Mouse (Mus musculus): Measurements from ENCODE around the gene Ier2.

Ier2 gene

DNA sequence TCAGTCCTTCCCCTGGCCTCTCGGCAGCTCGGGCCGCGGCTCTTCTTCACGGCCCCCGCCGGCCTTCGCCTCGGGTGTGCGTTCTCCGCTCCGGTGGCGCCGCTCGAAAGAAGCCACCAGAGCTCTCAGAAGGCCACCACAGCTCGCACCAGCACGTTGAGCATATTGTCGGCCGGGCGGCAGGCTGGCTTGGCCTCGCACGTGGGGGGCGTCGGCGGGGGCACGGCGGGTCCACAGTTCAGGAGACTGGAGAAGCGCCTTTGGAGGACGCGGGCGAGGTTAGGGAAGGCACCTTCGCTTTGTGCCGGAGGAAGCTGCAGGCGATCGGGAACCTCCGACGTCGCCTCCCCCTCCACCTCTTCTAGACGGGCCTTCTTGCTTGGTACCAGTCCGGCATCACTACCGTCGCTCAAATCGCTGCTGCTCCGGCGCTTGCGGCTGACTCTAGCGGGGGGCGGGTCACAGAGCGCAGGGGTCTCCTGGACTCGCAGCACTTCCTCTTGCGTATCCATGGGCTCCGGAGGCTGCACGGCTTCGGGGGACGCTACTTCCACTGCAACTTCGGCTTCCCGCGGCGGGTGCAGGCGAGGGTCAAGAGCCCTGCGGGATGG is 586 bp downstream of the Ier2 start:
- DNase-seq (ENCODE audit: low spot score in 2 of 2): no peak

DNA sequence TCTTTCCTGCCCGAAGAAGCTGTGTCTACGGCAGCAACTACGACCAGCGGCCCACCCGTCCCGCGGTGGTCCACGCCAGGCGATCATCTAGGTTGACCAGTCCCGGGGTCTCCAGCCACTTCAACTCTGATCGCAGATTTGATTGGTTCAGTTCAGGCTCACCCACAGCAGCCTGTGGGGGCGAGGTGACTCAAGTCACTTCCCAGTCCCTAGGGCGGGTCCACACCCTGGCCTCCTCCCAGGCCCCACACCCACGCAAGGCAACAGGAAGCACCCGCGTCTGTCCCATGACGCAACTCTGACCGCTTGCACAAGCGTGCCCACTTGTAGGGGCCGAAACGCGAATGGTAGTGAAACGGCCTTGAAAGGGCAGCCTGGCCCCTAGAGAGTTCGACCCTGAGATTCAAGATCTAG is 1.2 kb downstream of the Ier2 start:
- DNase-seq (ENCODE audit: low spot score in 2 of 2): peak in 1 of 2 experiments; percentile 51

DNA sequence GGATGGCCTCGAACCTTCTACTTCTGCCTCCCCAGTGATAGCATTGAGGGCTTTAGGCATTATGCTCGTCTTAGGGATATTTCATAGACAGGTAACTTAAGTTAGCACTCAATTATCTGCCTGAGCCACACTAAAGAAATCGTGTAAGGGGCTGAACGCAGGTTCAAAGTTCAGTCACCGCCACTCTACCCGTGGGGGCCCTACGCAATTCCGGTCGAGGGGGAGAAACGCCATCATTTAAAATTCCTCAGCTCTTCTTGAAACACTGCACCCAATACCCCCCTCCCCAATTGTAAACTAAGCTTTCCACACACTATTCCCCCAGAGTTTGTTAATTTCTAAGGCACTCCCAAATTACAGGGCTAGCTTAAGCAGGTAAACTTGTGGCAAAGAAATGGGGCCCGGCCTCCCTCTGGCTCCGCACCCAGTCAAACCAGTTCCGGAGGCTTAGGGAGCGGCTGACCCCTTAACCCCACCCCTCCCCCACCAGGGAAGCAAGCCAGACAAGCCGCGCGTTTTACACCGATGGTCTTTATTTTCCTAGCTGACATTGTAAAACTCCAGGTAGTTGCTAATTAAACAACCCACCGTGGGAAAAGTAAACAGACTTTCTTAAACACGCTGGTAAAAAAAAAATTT is 1.7 kb downstream of the Ier2 start:
- no peak for DNase-seq (ENCODE audit: low spot score in 2 of 2)

DNA sequence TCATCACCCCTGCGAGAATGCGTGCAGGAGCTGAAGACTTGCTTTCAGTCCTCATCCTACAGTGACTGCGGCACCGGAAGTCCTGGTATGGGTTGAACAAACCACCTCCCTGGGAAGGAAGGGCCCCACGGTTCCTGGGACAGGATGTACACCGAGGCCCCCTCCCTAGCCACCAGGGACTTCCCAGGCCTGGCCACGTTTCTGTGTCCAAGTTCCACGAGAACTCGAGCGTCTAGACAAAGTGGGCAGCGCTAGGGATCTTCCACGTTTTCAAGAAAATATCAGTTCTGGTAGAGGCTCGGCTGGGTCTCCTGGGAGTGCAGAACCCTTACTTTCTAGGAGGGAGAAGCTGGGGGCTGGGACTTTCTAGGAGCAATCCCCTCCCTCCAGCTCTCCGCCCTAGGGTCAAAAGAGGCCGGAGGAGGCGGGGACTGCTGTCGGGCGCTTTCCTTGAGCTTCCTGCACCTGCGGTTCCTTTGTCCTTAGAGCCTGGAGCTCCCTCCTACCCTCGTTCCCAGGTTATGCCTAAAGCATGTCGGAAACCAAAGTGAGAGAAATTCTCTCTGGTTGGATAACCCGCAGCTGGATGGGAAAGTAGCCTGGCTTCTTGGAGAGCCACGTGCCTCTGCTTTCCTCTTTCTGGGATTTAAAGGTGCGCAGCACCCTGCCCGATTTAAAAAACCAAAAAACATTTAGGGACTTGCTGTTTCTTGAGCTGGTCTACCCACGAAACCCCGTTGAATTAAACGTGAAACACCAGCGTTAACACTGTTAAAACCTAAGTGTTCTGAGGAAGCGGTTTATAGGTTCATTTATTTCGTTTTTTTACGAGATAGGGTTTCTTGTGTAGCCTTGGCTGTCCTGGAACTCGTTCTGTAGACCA is 2.5 kb downstream of the Ier2 start:
- DNase-seq (ENCODE audit: low spot score in 2 of 2): no peak

DNA sequence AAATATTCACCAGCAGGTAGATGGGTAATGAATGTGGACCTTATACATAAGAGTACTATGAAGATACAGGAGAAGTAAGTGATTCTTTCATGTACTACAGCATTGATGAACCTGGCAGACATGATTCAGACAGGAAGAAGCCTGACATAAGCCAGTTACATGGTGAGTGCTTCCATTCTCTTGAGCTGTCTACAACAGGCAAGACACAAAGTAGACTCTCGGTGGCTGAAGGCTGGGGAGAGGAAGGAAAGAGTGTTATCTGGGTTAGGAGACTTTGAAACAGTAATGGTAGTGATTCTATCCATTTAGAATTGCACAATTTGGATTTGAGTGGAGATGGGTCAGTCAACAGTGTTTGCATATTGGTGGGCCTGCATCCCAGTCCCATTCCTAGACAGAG is 3.7 kb downstream of the Ier2 start:
- DNase-seq (ENCODE audit: low spot score in 2 of 2): no peak

DNA sequence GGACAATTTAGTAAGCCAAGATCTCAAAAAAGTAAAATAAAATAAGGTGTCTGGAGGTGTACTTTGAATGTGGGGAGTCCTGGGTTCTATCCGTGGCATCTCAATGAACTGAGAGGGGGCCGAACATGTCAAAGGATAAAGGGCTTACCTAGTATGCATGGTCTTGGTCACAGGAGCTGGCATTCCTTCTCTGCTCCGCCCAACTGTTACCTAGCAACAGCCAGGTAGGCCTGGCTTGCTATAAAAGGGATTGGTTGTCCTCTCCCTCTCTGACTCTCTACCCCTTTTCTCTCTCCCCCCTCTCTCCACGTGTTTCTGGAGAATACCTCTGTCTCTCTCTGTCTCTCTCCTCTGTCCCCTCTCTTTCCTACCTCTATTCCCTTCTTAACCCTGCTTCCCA is 5.0 kb downstream of the Ier2 start:
- DNase-seq (ENCODE audit: low spot score in 2 of 2): no peak

DNA sequence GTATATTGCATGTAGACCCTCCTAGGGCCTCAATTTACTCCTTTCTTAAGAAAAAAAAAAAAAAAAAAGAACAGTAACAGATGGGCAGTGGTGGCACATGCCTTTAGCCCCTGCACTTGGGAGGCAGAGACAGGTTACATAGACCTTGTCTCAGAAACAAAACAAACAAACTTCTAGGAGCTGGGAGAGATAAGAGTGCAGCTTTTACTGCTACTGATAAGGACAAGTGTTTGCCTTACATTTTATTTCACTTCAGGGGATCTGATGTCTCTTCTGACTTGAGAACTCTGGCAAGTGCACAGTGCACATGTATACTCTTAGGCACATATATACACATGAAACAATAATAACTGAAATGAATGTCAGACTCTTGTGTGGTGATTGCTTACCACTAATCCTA is 5.4 kb downstream of the Ier2 start:
- DNase-seq (ENCODE audit: low spot score in 2 of 2): no peak

DNA sequence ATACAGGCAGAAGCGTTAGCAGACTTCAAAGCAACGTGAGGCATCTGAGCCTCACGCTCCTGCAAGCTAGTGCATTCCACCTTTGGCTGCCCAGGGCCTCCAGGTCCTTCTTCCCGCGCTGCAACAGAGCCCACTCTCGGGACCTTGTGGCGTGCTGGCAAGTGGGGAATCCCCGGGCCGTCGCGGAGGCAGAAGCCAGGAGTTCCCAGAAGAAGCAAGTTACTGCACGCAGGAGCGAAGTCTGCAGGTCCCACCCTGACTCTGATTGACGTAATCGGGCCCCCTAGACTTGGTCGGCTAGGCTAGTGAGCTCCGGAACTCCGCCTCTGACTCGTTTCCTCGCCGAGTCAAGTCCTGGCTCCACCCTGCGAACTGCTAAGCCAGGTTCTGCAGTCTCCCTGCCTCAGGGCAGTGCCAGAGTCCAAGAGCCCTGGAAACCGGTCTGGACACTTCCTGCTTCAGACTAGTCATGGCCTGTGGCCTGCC is 6.0 kb downstream of the Ier2 start:
- DNase-seq (ENCODE audit: low spot score in 2 of 2): no peak

DNA sequence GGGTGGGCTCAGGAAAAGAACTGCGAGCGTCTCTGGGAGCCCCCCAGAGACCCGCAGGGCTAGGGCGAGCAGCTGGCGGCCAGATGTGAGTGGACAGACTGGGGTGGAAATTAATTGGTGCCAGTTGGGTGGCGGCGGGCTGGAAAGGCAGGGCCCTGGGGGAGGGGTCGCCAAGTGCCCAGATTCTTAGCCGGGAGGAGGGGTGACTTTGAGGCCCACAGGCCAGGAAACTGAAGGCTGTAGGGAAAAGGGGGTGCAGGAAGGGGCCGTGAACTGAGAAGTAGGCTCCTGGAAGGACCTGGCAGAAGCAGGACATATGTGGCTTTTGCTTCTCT is 6.5 kb downstream of the Ier2 start:
- DNase-seq (ENCODE audit: low spot score in 2 of 2): no peak

DNA sequence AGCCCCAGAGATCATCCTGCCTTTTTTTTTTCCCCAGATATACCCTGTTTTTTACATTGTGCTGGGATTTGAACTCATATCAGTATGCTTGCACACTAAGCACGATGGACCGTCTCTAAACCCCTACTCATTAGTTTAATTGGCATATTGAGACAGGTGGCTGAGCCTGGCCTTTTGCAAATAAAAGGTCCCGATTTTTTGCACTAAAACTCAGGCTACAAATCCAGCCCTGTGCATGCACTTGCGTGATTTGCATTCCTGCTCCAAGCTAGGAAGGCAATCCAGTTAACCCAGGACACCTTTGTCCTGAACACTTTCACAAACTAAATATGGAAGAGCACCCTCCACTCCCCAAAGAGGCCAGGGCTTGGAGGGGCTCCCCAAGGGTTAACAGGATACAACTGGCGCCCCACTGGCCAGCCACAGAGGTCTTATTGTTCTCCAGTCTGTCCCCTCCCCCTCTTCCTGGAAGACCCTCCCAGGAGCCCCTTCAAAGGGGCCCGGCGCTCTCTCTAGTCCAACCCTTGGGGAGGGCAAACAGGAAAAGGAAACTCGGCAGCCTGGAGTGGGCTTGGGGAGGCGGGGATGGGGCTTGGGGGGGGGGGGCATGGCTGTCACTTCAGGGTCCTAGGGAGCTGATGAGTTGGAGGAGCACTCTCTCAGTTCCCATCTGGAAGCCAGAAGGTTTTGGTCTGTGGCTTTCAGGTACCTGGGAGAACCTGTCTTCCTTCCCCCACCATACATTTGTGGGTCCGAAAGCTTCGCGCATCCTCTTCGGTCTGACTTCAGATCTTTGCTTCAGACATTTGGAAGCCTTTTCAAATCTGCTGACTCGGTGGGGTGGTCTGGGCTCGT is 7.1 kb downstream of the Ier2 start:
- DNase-seq (ENCODE audit: low spot score in 2 of 2): no peak

DNA sequence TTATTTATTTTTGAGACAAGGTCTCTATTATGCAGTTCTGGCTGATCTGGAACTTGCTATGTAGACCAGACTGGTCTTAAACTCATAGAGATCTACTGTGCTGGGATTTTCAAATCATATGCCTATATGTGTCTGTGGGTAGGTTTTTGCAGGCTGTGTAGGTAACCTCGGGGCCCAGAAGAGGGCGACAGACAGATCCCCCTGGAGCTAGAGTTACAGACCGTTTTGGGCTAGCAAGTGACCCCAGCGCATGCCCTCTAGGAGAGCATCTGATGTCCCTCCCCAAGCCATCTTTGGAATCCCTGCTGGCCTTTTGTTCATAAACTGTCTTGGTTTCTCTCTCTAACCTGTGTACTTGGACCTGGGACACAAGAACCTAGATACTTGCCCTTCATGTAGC is 8.1 kb downstream of the Ier2 start:
- no peak for DNase-seq (ENCODE audit: low spot score in 2 of 2)

DNA sequence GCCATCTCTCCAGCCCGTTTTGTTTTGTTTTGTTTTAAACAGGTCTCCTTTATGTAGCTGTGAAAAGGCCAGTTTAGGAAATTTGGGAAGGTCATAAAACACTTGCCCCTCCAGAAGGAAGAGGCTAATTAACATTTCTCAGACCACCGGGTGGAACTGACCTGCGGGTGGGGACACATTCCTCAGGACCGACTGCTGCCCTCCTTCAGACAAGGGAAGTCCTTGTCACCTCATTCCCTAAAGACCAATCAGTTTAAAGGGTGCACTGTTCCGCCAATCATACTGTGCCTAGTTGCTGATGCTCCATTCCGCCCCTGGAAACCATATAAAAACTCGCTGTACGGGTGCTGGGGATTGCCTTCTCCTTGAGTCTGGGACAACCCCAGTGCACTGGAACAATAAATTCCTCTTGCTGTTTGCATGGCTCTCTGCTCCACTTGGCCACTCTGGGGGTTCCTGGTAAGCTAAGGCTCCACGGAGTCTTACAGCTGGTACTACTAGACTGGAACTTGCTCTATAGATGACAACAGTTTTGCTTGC is 9.5 kb downstream of the Ier2 start:
- no peak for DNase-seq (ENCODE audit: low spot score in 2 of 2)

DNA sequence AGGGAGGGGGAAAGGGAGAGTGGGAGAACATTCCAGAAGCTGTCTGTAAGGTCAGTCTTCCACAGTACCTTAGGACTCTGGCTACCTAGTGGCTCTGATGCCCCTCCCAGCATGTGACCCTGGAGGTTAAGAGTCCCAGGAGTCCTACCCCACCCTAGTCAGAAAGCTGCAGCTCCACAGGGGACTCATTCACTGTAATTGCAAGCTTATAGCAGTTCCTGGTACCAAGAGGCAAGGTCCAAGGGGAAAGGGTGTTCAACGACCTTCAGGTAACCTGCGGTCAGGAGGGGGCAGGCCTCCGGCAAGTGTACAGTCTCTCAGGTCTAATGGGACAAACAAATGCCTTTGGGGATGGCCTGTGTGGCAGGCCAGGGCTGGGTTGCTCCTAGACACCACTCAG is 12.4 kb downstream of the Ier2 start:
- DNase-seq (ENCODE audit: low spot score in 2 of 2): no peak

DNA sequence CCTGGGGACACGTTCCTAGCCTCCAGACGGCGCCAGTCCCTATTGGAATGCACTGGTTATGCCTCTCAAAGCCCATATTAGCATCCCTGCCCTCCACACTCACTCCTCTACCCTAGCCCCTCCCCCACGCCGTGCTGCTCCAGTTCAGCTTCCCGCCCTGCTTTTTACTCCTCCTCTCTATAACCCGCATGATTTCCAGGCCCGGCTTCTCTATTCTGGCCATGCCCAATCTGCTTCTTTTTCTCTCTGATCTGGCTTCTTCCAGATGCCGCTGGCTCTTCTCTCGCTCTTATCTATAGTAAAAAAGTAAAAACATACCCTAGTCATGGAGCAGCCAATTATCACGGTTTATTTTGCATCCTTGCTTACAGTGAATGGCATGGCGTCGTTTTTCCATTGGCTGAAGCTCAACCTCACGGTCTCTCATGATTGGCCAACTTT is 15.2 kb downstream of the Ier2 start:
- DNase-seq (ENCODE audit: low spot score in 2 of 2): no peak

DNA sequence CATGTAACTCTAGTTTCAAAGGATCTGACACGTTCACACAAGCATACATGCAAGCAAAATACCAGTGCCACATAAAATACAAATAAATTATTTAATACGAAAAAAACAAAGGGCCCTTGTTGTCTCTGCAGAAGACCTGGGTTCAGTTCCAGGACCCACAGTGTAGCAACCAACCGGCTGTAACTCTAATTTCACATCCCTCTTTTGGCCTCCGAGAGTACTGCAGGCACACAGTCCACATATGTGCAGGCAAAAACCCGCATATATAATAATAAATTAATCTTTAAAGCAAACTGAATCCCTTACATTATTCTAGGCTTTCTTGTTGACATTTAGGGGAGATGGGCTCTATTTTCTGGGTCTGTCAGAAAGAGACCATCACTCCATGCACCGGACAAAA is 15.9 kb downstream of the Ier2 start:
- DNase-seq (ENCODE audit: low spot score in 2 of 2): no peak

DNA sequence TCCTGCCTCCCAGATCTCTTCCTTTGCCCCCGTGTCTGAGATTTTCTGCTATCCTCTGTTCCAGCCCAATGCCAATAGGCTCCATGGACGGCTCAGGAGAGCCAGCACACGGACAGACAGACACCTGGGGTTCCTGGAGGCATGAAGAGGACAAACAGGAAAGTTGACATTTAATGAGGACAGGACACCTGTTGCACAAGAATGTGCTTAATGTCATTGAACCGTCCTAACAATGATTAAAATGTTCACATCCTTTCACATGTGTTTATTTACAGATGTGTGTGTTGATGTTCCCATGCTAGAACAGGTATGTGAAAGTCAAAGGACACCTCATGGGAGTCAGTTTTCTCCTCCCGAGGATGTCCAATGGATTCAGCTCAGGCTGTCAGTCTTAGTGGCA is 19.6 kb downstream of the Ier2 start:
- no peak for DNase-seq (ENCODE audit: low spot score in 2 of 2)

DNA sequence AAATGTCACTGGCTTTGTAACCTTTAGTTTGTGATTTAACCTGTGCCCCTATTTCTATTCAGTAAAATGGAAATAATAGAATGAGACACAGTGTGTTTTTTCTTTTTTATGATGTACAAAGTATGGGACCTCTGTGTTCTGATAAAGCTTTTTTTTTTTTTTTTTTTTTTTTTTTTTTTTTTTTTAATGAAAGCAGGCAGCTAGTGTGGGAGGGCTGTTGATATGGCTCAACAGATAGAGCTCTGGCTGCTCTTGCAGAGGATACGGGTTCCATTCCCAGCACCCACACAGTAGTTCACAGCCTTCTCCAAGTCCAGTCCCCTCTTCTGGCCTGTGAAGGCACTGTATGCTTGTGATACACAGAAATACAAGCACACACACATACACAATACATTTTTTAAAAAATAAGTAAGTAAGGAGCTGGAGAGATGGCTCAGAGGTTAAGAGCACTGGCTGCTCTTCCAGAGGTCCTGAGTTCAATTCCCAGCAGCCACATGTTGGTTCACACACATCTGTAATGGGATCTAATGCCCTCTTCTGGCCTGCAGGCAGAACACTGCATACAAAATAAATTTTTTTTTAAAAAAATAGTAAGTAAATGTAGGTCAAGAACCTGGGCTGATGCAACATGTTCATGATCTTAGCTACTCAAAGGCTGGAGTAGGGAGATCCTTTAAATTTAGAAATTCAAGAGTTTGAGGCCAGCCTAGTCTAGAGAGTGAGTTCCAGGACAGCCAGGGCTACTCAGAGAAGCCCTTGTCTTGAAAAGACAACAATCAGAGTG is 20.9 kb downstream of the Ier2 start:
- no peak for DNase-seq (ENCODE audit: low spot score in 2 of 2)

DNA sequence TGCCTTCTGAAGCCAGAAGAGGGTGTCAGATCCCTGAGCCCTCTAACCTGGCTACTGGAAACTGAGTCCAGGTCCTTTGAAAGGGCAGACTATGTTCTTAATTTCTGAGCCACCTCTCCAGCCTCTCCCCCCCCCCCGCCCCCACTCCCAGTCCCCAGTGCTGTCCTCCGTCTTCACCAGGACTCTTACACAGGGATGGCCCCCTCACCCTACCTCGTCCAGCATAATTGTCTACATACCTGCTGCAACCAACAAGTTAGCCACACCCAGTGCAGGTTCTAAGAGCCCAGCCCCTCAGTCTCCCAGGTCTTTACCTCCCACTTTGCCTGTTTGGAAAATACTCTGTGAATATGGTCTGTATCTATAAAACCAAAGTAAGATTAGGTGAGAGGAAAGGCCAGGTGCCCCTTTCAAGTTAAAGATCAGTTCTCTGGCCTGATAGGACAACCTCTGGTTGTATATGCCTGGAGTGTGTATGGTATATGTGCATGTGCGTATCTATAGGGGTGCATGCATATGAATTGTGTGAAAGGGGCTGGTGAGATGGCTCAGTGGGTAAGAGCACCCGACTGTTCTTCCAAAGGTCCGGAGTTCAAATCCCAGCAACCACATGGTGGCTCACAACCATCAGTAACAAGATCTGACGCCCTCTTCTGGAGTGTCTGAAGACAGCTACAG is 21.9 kb downstream of the Ier2 start:
- no peak for DNase-seq (ENCODE audit: low spot score in 2 of 2)

DNA sequence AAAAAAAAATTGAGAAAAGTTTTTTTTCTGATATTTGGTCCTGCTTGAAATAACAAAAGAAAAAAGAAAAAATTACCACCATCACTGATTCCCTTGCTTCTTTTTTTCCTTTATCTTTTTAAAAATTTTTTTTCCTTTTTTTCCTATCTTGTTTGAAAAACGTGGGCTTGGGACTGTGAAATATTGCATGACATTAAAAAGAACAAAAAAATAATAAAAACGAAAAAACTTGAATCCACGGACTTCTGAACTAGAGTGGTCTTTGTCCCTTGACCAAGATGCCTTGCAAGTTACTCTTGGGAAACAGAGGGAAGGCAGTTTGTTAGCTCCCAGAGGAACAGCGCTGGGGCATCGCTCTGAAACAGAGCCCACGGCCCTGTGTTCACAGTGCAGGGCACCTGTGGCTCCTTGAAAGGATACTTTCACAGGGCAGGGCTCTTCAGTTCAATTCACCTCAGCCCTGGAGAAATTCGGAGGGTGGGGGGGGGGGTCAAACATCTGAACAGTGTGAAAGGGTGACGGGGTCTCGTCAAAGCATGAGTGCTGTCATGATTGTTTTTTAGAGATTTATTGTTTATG is 22.6 kb downstream of the Ier2 start:
- DNase-seq (ENCODE audit: low spot score in 2 of 2): no peak

Data from right cerebral cortex, adult 2 months (tissue).